8 mouse cellular contexts compared by ENCODE assay signal in the genomic region with DNA sequence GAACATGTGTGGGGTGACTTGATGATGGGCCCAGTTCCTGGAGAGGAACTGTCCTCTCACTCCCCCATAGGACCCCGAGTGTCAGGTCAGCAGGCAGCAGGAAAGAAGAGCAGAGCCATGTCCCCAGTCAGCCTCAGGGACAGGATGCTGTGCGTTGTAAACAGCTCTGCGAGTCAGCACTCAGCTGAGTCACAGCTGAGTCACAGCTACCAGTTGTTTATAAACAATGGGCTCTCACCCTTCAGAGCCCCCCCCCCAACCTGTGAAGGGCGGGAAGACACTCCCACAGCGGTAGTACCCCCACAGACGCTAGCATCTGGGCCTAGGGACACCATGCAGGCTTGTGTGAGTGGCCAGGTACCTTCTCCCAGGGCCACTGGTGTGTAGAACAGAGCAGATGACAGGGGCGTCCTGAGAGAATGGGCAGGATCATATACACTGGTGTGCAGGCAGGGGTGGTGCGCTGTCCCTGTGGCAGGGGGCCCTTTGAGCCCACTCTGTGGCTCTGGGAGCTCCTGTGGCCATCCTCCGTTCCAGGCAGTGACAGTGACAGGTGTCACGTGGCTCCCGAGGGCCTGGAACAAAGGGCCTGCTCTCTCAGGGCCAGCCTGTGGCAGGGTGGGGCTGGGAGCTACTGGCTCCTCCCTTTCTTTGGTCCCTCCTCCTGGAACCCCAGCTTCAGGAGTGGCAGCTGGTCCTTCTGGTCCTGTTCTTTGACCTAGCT. TPM values are rescaled to one million over a fixed set of nuclear protein-coding genes. Genes with fewer than 3 reads are reported as not detected.
DNase-seq lines count a peak whose midpoint lies in the region; ATAC-seq and TF ChIP-seq lines count a peak whose summit lies in the region.

No protein-coding gene starts in this region.

- H3K4me2 ChIP-seq in neural tube, embryonic 13.5 days, result peak overlapping the region; percentile 16; the same call in 1 of the 2 replicates

- no peaks in the 10 kb centered on the region for H3K36me3 ChIP-seq in heart, embryonic 10.5 days
- no peaks in the 10 kb centered on the region for H3K36me3 ChIP-seq in kidney, adult 2 months (ENCODE audit: control insufficient read depth, insufficient read depth, low read length)
- H3K36me3 ChIP-seq in neural tube, embryonic 13.5 days, result peaks cover 9% of the 10 kb centered on the region; the same call in 1 of the 2 replicates

- H3K27ac ChIP-seq in heart, embryonic 10.5 days, result peak overlapping the region; percentile 80
- peak overlapping the region; percentile 80 for H3K27ac ChIP-seq in kidney, adult 2 months (ENCODE audit: insufficient read depth, low read depth, low read length)
- H3K27ac ChIP-seq in neural tube, embryonic 13.5 days (replicated peaks), result peak overlapping the region; percentile 81

- H3K9ac ChIP-seq in neural tube, embryonic 13.5 days, result peak overlapping the region; percentile 47

- 18% methylated on average over 11 of the region's 11 CpGs for WGBS in heart, embryonic 10.5 days
- WGBS in kidney, adult 2 months, result 41% methylated on average over 11 of the region's 11 CpGs
- WGBS in lung, adult 2 months, result 12% methylated on average over 11 of the region's 11 CpGs
- 10% methylated on average over 11 of the region's 11 CpGs for WGBS in neural tube, embryonic 13.5 days

- 0 out of 2 replicates have a peak overlapping the region, but pooled peaks have one; percentile 6 for H3K4me3 ChIP-seq in heart, embryonic 10.5 days
- no peak overlapping the region for H3K4me3 ChIP-seq in kidney, adult 2 months (ENCODE audit: insufficient read depth, low read depth, low read length)
- no peak overlapping the region for H3K4me3 ChIP-seq in lung, adult 2 months (replicated peaks; ENCODE audit: extremely low read depth, low read depth, low read length)
- no peak overlapping the region for H3K4me3 ChIP-seq in neural tube, embryonic 13.5 days

- peak; percentile 73 for ATAC-seq in activated CD4-positive, CD25-positive, alpha-beta regulatory T cell, adult 4 months
- peak; percentile 49 for ATAC-seq in neural tube, embryonic 13.5 days (ENCODE audit: low read depth)

- H3K27me3 ChIP-seq in heart, embryonic 10.5 days (ENCODE audit: insufficient read depth, poor library complexity, severe bottlenecking), result no peaks in the 10 kb centered on the region
- no peaks in the 10 kb centered on the region for H3K27me3 ChIP-seq in kidney, adult 2 months (replicated peaks; ENCODE audit: control insufficient read depth, insufficient read depth, low read length)
- H3K27me3 ChIP-seq in neural tube, embryonic 13.5 days, result no peaks in the 10 kb centered on the region

- H3K9me3 ChIP-seq in heart, embryonic 10.5 days, result no peaks in the 10 kb centered on the region
- H3K9me3 ChIP-seq in neural tube, embryonic 13.5 days, result no peaks in the 10 kb centered on the region

- TF ChIP-seq POLR2A in kidney, adult 2 months (IDR thresholded peaks at IDR 0.05; ENCODE audit: low read depth, low read length), result no peak
- peak; percentile 51; the same call in 1 of the 2 replicates for TF ChIP-seq POLR2A in lung, adult 2 months (IDR thresholded peaks at IDR 0.05; ENCODE audit: borderline replicate concordance, extremely low read depth, low read depth, low read length)

- TF ChIP-seq CTCF in kidney, adult 2 months (conservative IDR thresholded peaks at IDR 0.05; ENCODE audit: insufficient read depth, insufficient read length, low read depth, low read length), result no peak
- TF ChIP-seq CTCF in lung, adult 2 months (IDR thresholded peaks at IDR 0.05; ENCODE audit: insufficient read depth, low read length), result no peak

- H3K4me1 ChIP-seq in heart, embryonic 10.5 days, result peaks cover 42% of the 10 kb centered on the region
- H3K4me1 ChIP-seq in kidney, adult 2 months (ENCODE audit: control insufficient read depth, insufficient read depth, low read length), result peaks cover 20% of the 10 kb centered on the region
- H3K4me1 ChIP-seq in lung, adult 2 months (ENCODE audit: control insufficient read depth, insufficient read depth, low read length), result peaks cover 38% of the 10 kb centered on the region
- H3K4me1 ChIP-seq in neural tube, embryonic 13.5 days (replicated peaks), result peaks cover 100% of the 10 kb centered on the region

- DNase-seq in CD4-positive helper T cell, adult 2 months (ENCODE audit: low read depth, low spot score), result peak; percentile 82
- DNase-seq in embryo, embryonic 11 days, result peak; percentile 79
- DNase-seq in heart, embryonic 10.5 days (ENCODE audit: low spot score), result peak; percentile 88
- peak; percentile 83 for DNase-seq in kidney, adult 2 months
- peak; percentile 75 for DNase-seq in lung, adult 2 months
- no peak for DNase-seq in thymus, postnatal 4 days

RNA-seq across cellular contexts. Expression of gene Ralgds, which starts 12.5 kb away (rescaled TPM):
- polyA plus RNA-seq in activated CD4-positive, CD25-positive, alpha-beta regulatory T cell, adult 4 months (2017; shearing (Covaris generic)), result 1 to 10 TPM; 7.4 to 8.3 TPM
- polyA plus RNA-seq in heart, embryonic 10.5 days (2016; fragmentation: Nextera tagmentation; extraction: Ambion mirVana), result 11.6 and 20.5 TPM in 2 replicates
- polyA plus RNA-seq in kidney, adult 2 months (2012; rRNA removed), result 24.6 and 32.3 TPM in 2 replicates
- polyA plus RNA-seq in lung, adult 2 months (2012; rRNA removed), result 83.5 and 84.1 TPM in 2 replicates
- polyA plus RNA-seq in neural tube, embryonic 13.5 days (2015; fragmentation: Nextera tagmentation; extraction: Ambion mirVana), result 86.3 and 90.7 TPM in 2 replicates

RNA-seq across cellular contexts. Expression of gene Gm10134, which starts 19.5 kb away (rescaled TPM):
- polyA plus RNA-seq in activated CD4-positive, CD25-positive, alpha-beta regulatory T cell, adult 4 months (2017; shearing (Covaris generic)), result not detected
- not detected in 2 replicates for polyA plus RNA-seq in heart, embryonic 10.5 days (2016; fragmentation: Nextera tagmentation; extraction: Ambion mirVana)
- polyA plus RNA-seq in kidney, adult 2 months (2012; rRNA removed), result 0.33 TPM in 1 of 2 replicates, not detected in the other
- polyA plus RNA-seq in lung, adult 2 months (2012; rRNA removed), result 1.1 TPM in 2 replicates
- polyA plus RNA-seq in neural tube, embryonic 13.5 days (2015; fragmentation: Nextera tagmentation; extraction: Ambion mirVana), result 2.6 and 4.0 TPM in 2 replicates

RNA-seq across cellular contexts. Expression of gene Gbgt1, which starts 28.7 kb away (rescaled TPM):
- not detected for polyA plus RNA-seq in activated CD4-positive, CD25-positive, alpha-beta regulatory T cell, adult 4 months (2017; shearing (Covaris generic))
- 0.13 TPM in 1 of 2 replicates, not detected in the other for polyA plus RNA-seq in heart, embryonic 10.5 days (2016; fragmentation: Nextera tagmentation; extraction: Ambion mirVana)
- polyA plus RNA-seq in kidney, adult 2 months (2012; rRNA removed), result 1.2 and 1.3 TPM in 2 replicates
- 5.1 and 5.6 TPM in 2 replicates for polyA plus RNA-seq in lung, adult 2 months (2012; rRNA removed)
- 1.6 and 1.7 TPM in 2 replicates for polyA plus RNA-seq in neural tube, embryonic 13.5 days (2015; fragmentation: Nextera tagmentation; extraction: Ambion mirVana)

RNA-seq across cellular contexts. Expression of gene Cel, which starts 37.8 kb away (rescaled TPM):
- not detected for polyA plus RNA-seq in activated CD4-positive, CD25-positive, alpha-beta regulatory T cell, adult 4 months (2017; shearing (Covaris generic))
- polyA plus RNA-seq in heart, embryonic 10.5 days (2016; fragmentation: Nextera tagmentation; extraction: Ambion mirVana), result not detected in 2 replicates
- polyA plus RNA-seq in kidney, adult 2 months (2012; rRNA removed), result 0.15 TPM in 1 of 2 replicates, not detected in the other
- 0.12 and 3.3 TPM in 2 replicates for polyA plus RNA-seq in lung, adult 2 months (2012; rRNA removed)
- polyA plus RNA-seq in neural tube, embryonic 13.5 days (2015; fragmentation: Nextera tagmentation; extraction: Ambion mirVana), result not detected in 2 replicates

RNA-seq across cellular contexts. Expression of gene Mrps2, which starts 57.5 kb away (rescaled TPM):
- polyA plus RNA-seq in activated CD4-positive, CD25-positive, alpha-beta regulatory T cell, adult 4 months (2017; shearing (Covaris generic)), result 10 to 100 TPM; 15.7 to 17.2 TPM
- 60.7 and 67.7 TPM in 2 replicates for polyA plus RNA-seq in heart, embryonic 10.5 days (2016; fragmentation: Nextera tagmentation; extraction: Ambion mirVana)
- polyA plus RNA-seq in kidney, adult 2 months (2012; rRNA removed), result 65.7 and 72.7 TPM in 2 replicates
- 22.2 and 25.1 TPM in 2 replicates for polyA plus RNA-seq in lung, adult 2 months (2012; rRNA removed)
- 52.7 and 56.2 TPM in 2 replicates for polyA plus RNA-seq in neural tube, embryonic 13.5 days (2015; fragmentation: Nextera tagmentation; extraction: Ambion mirVana)
